Comparison of ENCODE assay signal across 19 mouse cellular contexts in the genomic region with DNA sequence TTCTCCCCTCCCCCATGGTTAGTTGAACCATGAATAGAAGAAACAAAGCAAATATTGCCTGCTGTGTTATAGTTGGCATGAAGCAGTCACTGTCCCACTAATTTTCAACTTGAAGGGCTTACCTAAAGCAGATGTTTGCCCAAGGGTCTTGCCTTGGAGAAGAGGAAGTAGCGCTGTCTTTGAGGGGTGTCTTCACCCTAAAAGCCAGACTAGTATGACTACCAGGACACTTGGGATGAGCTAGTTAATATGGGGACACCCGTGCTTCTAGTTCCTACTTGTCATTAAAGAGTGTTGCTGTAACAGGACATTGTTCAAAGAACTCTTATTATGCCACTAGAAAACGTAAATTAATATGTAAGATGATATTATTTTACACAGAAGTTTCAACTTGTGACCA. TPM values are rescaled to one million over a fixed set of nuclear protein-coding genes. Genes with fewer than 3 reads are reported as not detected.
A peak's percentile ranks its signal among the peaks of the same experiment; 100 is the strongest.
DNase-seq lines count a peak whose midpoint lies in the region; ATAC-seq and TF ChIP-seq lines count a peak whose summit lies in the region.
"Had no signal": no experiment of that assay in that cellular context is flagged by ENCODE, and none has a peak within 500 bp of the region (broad histone marks: within the 10 kb centered on the region; RNA-seq: fewer than 3 reads in every experiment).

No protein-coding gene starts in this region.

- H3K4me1 ChIP-seq in heart, embryonic 13.5 days = peaks cover 20% of the 10 kb centered on the region
- H3K4me1 ChIP-seq in lung, embryonic 15.5 days = peaks cover 21% of the 10 kb centered on the region
- H3K4me1 ChIP-seq in forebrain, postnatal 0 days (ENCODE audit: insufficient read depth) = peaks cover 31% of the 10 kb centered on the region
- H3K4me1 ChIP-seq in midbrain, embryonic 16.5 days (ENCODE audit: control insufficient read depth, insufficient read depth, low read length) = peaks cover 25% of the 10 kb centered on the region

- peaks cover 38% of the 10 kb centered on the region for H3K27me3 ChIP-seq in heart, embryonic 13.5 days (replicated peaks)
- peaks cover 22% of the 10 kb centered on the region for H3K27me3 ChIP-seq in lung, embryonic 15.5 days
- no peaks in the 10 kb centered on the region for H3K27me3 ChIP-seq in forebrain, postnatal 0 days (ENCODE audit: insufficient read depth, low read length)
- H3K27me3 ChIP-seq in midbrain, embryonic 16.5 days (ENCODE audit: control insufficient read depth, insufficient read depth, low read depth, low read length) = no peaks in the 10 kb centered on the region

- H3K9me3 ChIP-seq in heart, embryonic 13.5 days = no peaks in the 10 kb centered on the region
- H3K9me3 ChIP-seq in lung, embryonic 15.5 days = no peaks in the 10 kb centered on the region
- no peaks in the 10 kb centered on the region for H3K9me3 ChIP-seq in forebrain, postnatal 0 days (ENCODE audit: low read length)
- no peaks in the 10 kb centered on the region for H3K9me3 ChIP-seq in midbrain, embryonic 16.5 days (replicated peaks; ENCODE audit: control insufficient read depth, low read length, poor library complexity, severe bottlenecking)
- H3K9me3 ChIP-seq: G1E; limb, embryonic 15.5 days had no signal

- no peaks in the 10 kb centered on the region for H3K36me3 ChIP-seq in heart, embryonic 13.5 days
- no peaks in the 10 kb centered on the region for H3K36me3 ChIP-seq in lung, embryonic 15.5 days
- no peaks in the 10 kb centered on the region for H3K36me3 ChIP-seq in forebrain, postnatal 0 days (ENCODE audit: insufficient read depth)
- H3K36me3 ChIP-seq in midbrain, embryonic 16.5 days (ENCODE audit: control insufficient read depth, insufficient read depth, low read length) = no peaks in the 10 kb centered on the region
- H3K36me3 ChIP-seq: G1E; limb, embryonic 15.5 days had no signal

- no peak for TF ChIP-seq CTCF in forebrain, postnatal 0 days (IDR thresholded peaks at IDR 0.05; ENCODE audit: low read depth)

- peak overlapping the region; percentile 97; the same call in 1 of the 2 replicates for H3K4me2 ChIP-seq in heart, embryonic 13.5 days
- peak overlapping the region; percentile 93; the same call in 1 of the 2 replicates for H3K4me2 ChIP-seq in lung, embryonic 15.5 days
- peak overlapping the region; percentile 67 for H3K4me2 ChIP-seq in forebrain, postnatal 0 days (ENCODE audit: low read depth)
- peak overlapping the region; percentile 64 for H3K4me2 ChIP-seq in midbrain, embryonic 16.5 days (ENCODE audit: low read length)

- no peak overlapping the region for H3K9ac ChIP-seq in heart, embryonic 13.5 days
- no peak overlapping the region for H3K9ac ChIP-seq in lung, embryonic 15.5 days
- peak overlapping the region; percentile 76; the same call in 1 of the 2 replicates for H3K9ac ChIP-seq in forebrain, postnatal 0 days
- no peak overlapping the region for H3K9ac ChIP-seq in midbrain, embryonic 16.5 days (ENCODE audit: low read depth, low read length)
- H3K9ac ChIP-seq: limb, embryonic 15.5 days had no signal

- WGBS in heart, embryonic 13.5 days = 81% methylated on average over 3 of the region's 3 CpGs
- WGBS in lung, embryonic 15.5 days = 73% methylated on average over 3 of the region's 3 CpGs
- WGBS in forebrain, postnatal 0 days = 79% methylated on average over 3 of the region's 3 CpGs
- 82% methylated on average over 3 of the region's 3 CpGs for WGBS in midbrain, embryonic 16.5 days

- DNase-seq in heart, adult 8-10 months (ENCODE audit: low spot score) = no peak
- DNase-seq in lung, postnatal 10 days = no peak
- DNase-seq in forebrain, postnatal 0 days = no peak
- DNase-seq in embryo, embryonic 10.5 days (ENCODE audit: low spot score) = no peak
- DNase-seq: adrenal gland, postnatal 25 days; B cell, adult 2 months; cerebellum, postnatal 25 days; kidney, postnatal 25 days; thymus, postnatal 36 days had no signal

- no peak overlapping the region for H3K27ac ChIP-seq in heart, embryonic 13.5 days (replicated peaks)
- H3K27ac ChIP-seq in lung, embryonic 15.5 days = no peak overlapping the region
- no peak overlapping the region for H3K27ac ChIP-seq in forebrain, postnatal 0 days (ENCODE audit: low read depth, low read length)
- H3K27ac ChIP-seq in midbrain, embryonic 16.5 days (ENCODE audit: low read length) = no peak overlapping the region
- H3K27ac ChIP-seq: limb, embryonic 15.5 days had no signal

- H3K4me3 ChIP-seq in heart, embryonic 13.5 days = no peak overlapping the region
- H3K4me3 ChIP-seq in lung, embryonic 15.5 days = no peak overlapping the region
- H3K4me3 ChIP-seq in forebrain, postnatal 0 days (ENCODE audit: low read depth, low read length) = peak overlapping the region; percentile 73
- peak overlapping the region; percentile 74 for H3K4me3 ChIP-seq in midbrain, embryonic 16.5 days (ENCODE audit: low read depth, low read length)

- ATAC-seq in heart, embryonic 13.5 days (ENCODE audit: extremely low read depth, insufficient number of reproducible peaks, low FRiP score, low TSS enrichment) = no peak
- ATAC-seq in lung, embryonic 15.5 days (ENCODE audit: borderline replicate concordance, extremely low read depth, low FRiP score, low TSS enrichment) = no peak
- ATAC-seq in forebrain, postnatal 0 days = no peak
- no peak for ATAC-seq in midbrain, embryonic 16.5 days
- ATAC-seq in CD4-positive, CD25-positive, alpha-beta regulatory T cell, adult 4 months = no peak

RNA-seq across cellular contexts. Expression of a gene that starts 1.6 kb away (rescaled TPM):
- polyA plus RNA-seq in heart, embryonic 13.5 days (2015; fragmentation: Nextera tagmentation; extraction: Ambion mirVana) = 2.4 and 3.5 TPM in 2 replicates
- total RNA-seq in heart, adult 8-10 months (2022) = 1 to 10 TPM; 3.6 to 5.0 (median 3.7) TPM
- polyA plus RNA-seq in lung, embryonic 15.5 days (2015; fragmentation: Nextera tagmentation; extraction: Ambion mirVana) = 5.5 and 5.9 TPM in 2 replicates
- total RNA-seq in forebrain, postnatal 0 days (2014; rRNA removed) = 41.7 and 66.4 TPM in 2 replicates
- polyA plus RNA-seq in forebrain, postnatal 0 days (2015; fragmentation: Nextera tagmentation; extraction: Ambion mirVana) = 39.6 and 52.3 TPM in 2 replicates
- 48.4 and 55.3 TPM in 2 replicates for polyA plus RNA-seq in midbrain, embryonic 16.5 days (2015; fragmentation: Nextera tagmentation; extraction: Ambion mirVana)
- not detected for polyA plus RNA-seq in CD4-positive, CD25-positive, alpha-beta regulatory T cell, adult 4 months (2017; shearing (Covaris generic))
- total RNA-seq: megakaryocyte-erythroid progenitor cell, adult 5-6 weeks had no signal
- polyA plus RNA-seq: G1E had no signal

RNA-seq across cellular contexts. Expression of a gene that starts 9.6 kb away (rescaled TPM):
- not detected in 2 replicates for polyA plus RNA-seq in heart, embryonic 13.5 days (2015; fragmentation: Nextera tagmentation; extraction: Ambion mirVana)
- not detected for total RNA-seq in heart, adult 8-10 months (2022)
- not detected in 2 replicates for polyA plus RNA-seq in lung, embryonic 15.5 days (2015; fragmentation: Nextera tagmentation; extraction: Ambion mirVana)
- not detected in 2 replicates for total RNA-seq in forebrain, postnatal 0 days (2014; rRNA removed)
- 0.22 TPM in 1 of 2 replicates, not detected in the other for polyA plus RNA-seq in forebrain, postnatal 0 days (2015; fragmentation: Nextera tagmentation; extraction: Ambion mirVana)
- 0.25 and 0.36 TPM in 2 replicates for polyA plus RNA-seq in midbrain, embryonic 16.5 days (2015; fragmentation: Nextera tagmentation; extraction: Ambion mirVana)
- not detected for polyA plus RNA-seq in CD4-positive, CD25-positive, alpha-beta regulatory T cell, adult 4 months (2017; shearing (Covaris generic))
- total RNA-seq: adrenal gland, postnatal 25 days; G1E; left cerebral cortex, adult 2 months; megakaryocyte-erythroid progenitor cell, adult 5-6 weeks had no signal
- polyA plus RNA-seq: G1E; heart, embryonic 11.5 days; limb, embryonic 15.5 days; stomach, embryonic 14.5 days had no signal

Comparison
In these comparisons a context has a peak if more than half of its experiments do, and no peak if none do; other contexts are left out.
1. H3K4me3 ChIP-seq: peak in forebrain, postnatal 0 days (single experiment) and midbrain, embryonic 16.5 days (single experiment); none in heart, embryonic 13.5 days (single experiment) and lung, embryonic 15.5 days (single experiment).
2. Peak in every context shown above with its lines, with median percentiles within 50 percentile points of each other: H3K4me2 ChIP-seq.